Mouse (Mus musculus): Measurements from ENCODE around the gene Fyb2. TPM values are rescaled to one million over a fixed set of nuclear protein-coding genes. Genes with fewer than 3 reads are reported as not detected.

The Fyb2 gene
- total and polyA plus RNA-seq, 3 experiments, result 0.08 to 0.10 TPM; not detected in 1

DNA sequence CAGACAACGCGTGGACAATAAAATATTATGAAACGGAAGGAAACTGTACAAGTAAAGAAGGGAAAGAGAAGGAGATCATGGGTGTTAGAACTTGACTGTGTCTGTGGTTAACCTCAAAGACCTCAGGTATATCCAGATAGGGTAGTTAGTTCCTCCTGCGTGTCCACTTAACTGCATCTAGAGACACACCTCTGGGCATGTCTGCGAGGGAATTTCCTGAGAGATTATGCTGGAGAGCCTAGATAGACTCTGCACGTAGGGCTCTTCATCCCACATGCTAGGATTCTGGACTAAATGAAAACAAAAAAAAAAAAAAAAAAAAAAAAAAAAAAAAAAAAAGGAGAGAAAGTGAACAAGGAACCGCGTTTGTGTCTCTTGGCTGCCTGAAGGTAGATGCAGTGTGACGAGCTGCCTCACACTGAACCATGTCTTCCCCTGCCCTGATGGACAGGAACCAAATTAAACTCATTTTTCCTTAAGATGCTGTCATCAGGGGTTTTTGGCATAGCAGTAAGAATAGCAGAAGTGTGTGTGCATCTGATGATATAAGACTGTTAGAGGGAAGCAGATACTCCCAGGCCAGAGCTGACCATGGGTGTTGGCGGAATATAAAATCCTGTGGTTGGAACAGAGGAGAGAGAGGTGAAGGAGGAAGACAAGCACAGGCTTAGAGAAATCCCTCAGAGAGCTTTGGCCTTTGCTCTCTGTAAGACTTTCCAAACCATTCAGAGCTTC lies 80.1 kb downstream of the Fyb2 start (continued):
- TF ChIP-seq RCOR1 (IDR thresholded peaks at IDR 0.05; ENCODE audit: low read depth, low read length), result peak; percentile 84
- TF ChIP-seq BHLHE40 (IDR thresholded peaks at IDR 0.05; ENCODE audit: borderline replicate concordance, low read depth, low read length), result no peak; the same call in 1 of the 2 replicates
- TF ChIP-seq MYC (IDR thresholded peaks at IDR 0.05; ENCODE audit: low read depth, low read length), result peak; percentile 85

DNA sequence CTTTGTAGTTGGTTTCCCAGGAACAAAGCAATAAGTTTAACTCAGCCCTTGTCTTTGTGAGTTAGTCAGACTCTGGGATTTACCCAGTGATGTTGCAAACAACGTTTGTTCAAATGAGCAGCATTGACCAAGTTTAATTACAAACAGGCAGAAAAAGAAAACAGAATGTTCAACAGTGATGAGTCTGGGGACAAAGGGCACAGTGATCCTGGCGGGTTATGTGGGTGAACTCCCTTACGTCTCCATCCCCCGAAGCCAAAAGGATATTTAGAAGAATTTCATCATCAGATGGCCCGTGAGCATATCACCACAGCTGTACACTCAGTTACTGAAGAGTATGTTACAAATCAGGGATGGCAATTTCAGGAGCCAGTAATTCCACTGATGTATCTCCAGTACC lies 86.4 kb downstream of the Fyb2 start:
- no peak for TF ChIP-seq KAT2A (conservative IDR thresholded peaks at IDR 0.05; ENCODE audit: low read depth, low read length)
- no peak for TF ChIP-seq JUND (IDR thresholded peaks at IDR 0.05; ENCODE audit: low read depth, low read length)
- no peak for TF ChIP-seq NELFE (IDR thresholded peaks at IDR 0.05; ENCODE audit: low read depth, low read length)
- no peak for TF ChIP-seq ETS1 (IDR thresholded peaks at IDR 0.05; ENCODE audit: low read depth, low read length)
- no peak for TF ChIP-seq MEF2A (IDR thresholded peaks at IDR 0.05; ENCODE audit: extremely low read depth, insufficient replicate concordance, low read depth, low read length, poor library complexity, severe bottlenecking)
- TF ChIP-seq GATA1 (IDR thresholded peaks at IDR 0.05; ENCODE audit: low read depth, low read length), result no peak
- no peak for TF ChIP-seq EP300 (IDR thresholded peaks at IDR 0.05; ENCODE audit: low read depth in 1 of 2, low read length in 2 of 2)
- no peak for TF ChIP-seq USF2 (IDR thresholded peaks at IDR 0.05; ENCODE audit: borderline replicate concordance in 1 of 2, insufficient read depth in 1 of 2, low read depth in 1 of 2, low read length in 2 of 2)
- TF ChIP-seq TBP (IDR thresholded peaks at IDR 0.05; ENCODE audit: low read depth, low read length), result no peak
- TF ChIP-seq MXI1 (IDR thresholded peaks at IDR 0.05; ENCODE audit: low read depth, low read length), result no peak
- TF ChIP-seq SMC3 (IDR thresholded peaks at IDR 0.05; ENCODE audit: low read depth, low read length), result no peak
- TF ChIP-seq ZMIZ1 (IDR thresholded peaks at IDR 0.05; ENCODE audit: low read depth, low read length), result no peak
- no peak for TF ChIP-seq SIN3A (IDR thresholded peaks at IDR 0.05; ENCODE audit: low read length)
- no peak for TF ChIP-seq POLR2A (IDR thresholded peaks at IDR 0.05; ENCODE audit: control insufficient read depth in 1 of 2, insufficient read depth in 1 of 2, low read depth in 1 of 2, low read length in 2 of 2, poor library complexity in 1 of 2)
- no peak for TF ChIP-seq BHLHE40 (IDR thresholded peaks at IDR 0.05; ENCODE audit: borderline replicate concordance, low read depth, low read length)
- no peak for TF ChIP-seq POLR2AphosphoS5 (IDR thresholded peaks at IDR 0.05; ENCODE audit: borderline replicate concordance, low read depth, low read length)
- TF ChIP-seq CHD1 (IDR thresholded peaks at IDR 0.05; ENCODE audit: low read depth, low read length), result no peak
- TF ChIP-seq MAZ (IDR thresholded peaks at IDR 0.05; ENCODE audit: low read depth, low read length), result no peak
- no peak for TF ChIP-seq NRF1 (IDR thresholded peaks at IDR 0.05; ENCODE audit: insufficient read depth, low read depth, low read length, poor library complexity, severe bottlenecking)
- H3K4me1 ChIP-seq (ENCODE audit: control insufficient read depth in 1 of 2, insufficient read depth in 2 of 2, low read length in 2 of 2), result peaks cover 2 to 14% of the 10 kb centered on the region in 2 experiments; a peak in 3 of 4 replicates
- no peaks in the 10 kb centered on the region for H3K9me3 ChIP-seq (replicated peaks; ENCODE audit: insufficient read depth, low read length)
- no peak for DNase-seq (ENCODE audit: low read depth, low spot score)
- H3K4me3 ChIP-seq (ENCODE audit: control insufficient read depth in 1 of 2, insufficient read depth in 1 of 2, low read depth in 2 of 2, low read length in 2 of 2), result no peak overlapping the region
- H3K36me3 ChIP-seq (ENCODE audit: control insufficient read depth in 1 of 2, insufficient read depth in 2 of 2, low read length in 2 of 2), result peaks cover 0 to 8% of the 10 kb centered on the region in 2 experiments; a peak in 1 of 4 replicates
- no peak overlapping the region for H3K27ac ChIP-seq (ENCODE audit: control insufficient read depth, low read depth, low read length)
- no peaks in the 10 kb centered on the region for H3K79me2 ChIP-seq (ENCODE audit: control insufficient read depth, insufficient read depth, low read length, poor library complexity)
- H3K27me3 ChIP-seq (ENCODE audit: control insufficient read depth in 1 of 2, insufficient read depth in 2 of 2, low read length in 2 of 2), result no peaks in the 10 kb centered on the region
- H3K9ac ChIP-seq (ENCODE audit: control insufficient read depth, low read depth, low read length, poor library complexity, severe bottlenecking), result no peak overlapping the region
